Mouse (Mus musculus) forebrain, embryonic 11.5 days (tissue): ENCODE data around the gene Serpina3f. TPM values are rescaled to one million over a fixed set of nuclear protein-coding genes. Genes with fewer than 3 reads are reported as not detected.

Experiments
- ATAC-seq: fragments of 200-750 bp; cut with Nextera tagmentation; replicated peaks from 2 replicates; pipeline ENCODE4 v1.8.0; 2017; ENCODE audit warnings: moderate TSS enrichment; ENCODE audit not compliant: low FRiP score
- DNase-seq: peaks from one replicate; pipeline ENCODE4 v3.0.0-alpha.2; 2017; ENCODE audit warnings: low spot score
- H3K27ac ChIP-seq: fragments of 300-500 bp; sonication (generic); 2 replicates; pipeline ENCODE4 v1.5.1; 2014; ENCODE audit warnings: low read depth, low read length
- H3K27me3 ChIP-seq: fragments of 300-500 bp; sonication (generic); 2 replicates; pipeline ENCODE4 v1.6.1; 2014; ENCODE audit warnings: mild to moderate bottlenecking, low read length, mixed read lengths; ENCODE audit not compliant: control insufficient read depth, insufficient read depth
- H3K36me3 ChIP-seq: fragments of 300-500 bp; sonication (generic); 2 replicates; pipeline ENCODE4 v1.6.1; 2014; ENCODE audit warnings: mild to moderate bottlenecking, low read length, moderate library complexity, mixed read lengths; ENCODE audit not compliant: control insufficient read depth, insufficient read depth
- H3K4me1 ChIP-seq: fragments of 300-500 bp; sonication (generic); replicated peaks from 2 replicates; pipeline ENCODE4 v1.6.1; 2014; ENCODE audit warnings: low read length, mixed read lengths; ENCODE audit not compliant: control insufficient read depth, insufficient read depth
- H3K4me2 ChIP-seq: fragments of 300-500 bp; sonication (generic); 2 replicates; pipeline ENCODE4 v1.6.1; 2014; ENCODE audit warnings: low read depth, mild to moderate bottlenecking, low read length, moderate library complexity, mixed read lengths; ENCODE audit not compliant: severe bottlenecking
- H3K4me3 ChIP-seq: fragments of 300-500 bp; sonication (generic); 2 replicates; pipeline ENCODE4 v1.5.1; 2014; ENCODE audit warnings: low read depth, low read length
- H3K9ac ChIP-seq: fragments of 300-500 bp; sonication (generic); 2 replicates; pipeline ENCODE4 v1.6.1; 2014; ENCODE audit warnings: low read length
- H3K9me3 ChIP-seq: fragments of 300-500 bp; sonication (generic); 2 replicates; pipeline ENCODE4 v1.6.1; 2016; ENCODE audit warnings: low read length, mixed read lengths; ENCODE audit not compliant: control insufficient read depth
- WGBS: fragments of 180-500 bp; shearing (Covaris S2); extraction: QIAGEN DNeasy Blood & Tissue Kit; methylation state at CpG from one replicate; pipeline ENCODE4 v1.1.7; 2014; 5-methylcytosine and 5-hydroxymethylcytosine counted together
- polyA plus RNA-seq: library from polyadenylated mRNA; unstranded; fragments of >200 nt; fragmentation: Nextera tagmentation; extraction: Ambion mirVana; gene quantifications from 2 replicates; pipeline ENCODE4 v1.2.1, GENCODE M21; 2014

The Serpina3f gene
- polyA plus RNA-seq, 1 experiment from 2014 or later = 0.37 TPM

DNA sequence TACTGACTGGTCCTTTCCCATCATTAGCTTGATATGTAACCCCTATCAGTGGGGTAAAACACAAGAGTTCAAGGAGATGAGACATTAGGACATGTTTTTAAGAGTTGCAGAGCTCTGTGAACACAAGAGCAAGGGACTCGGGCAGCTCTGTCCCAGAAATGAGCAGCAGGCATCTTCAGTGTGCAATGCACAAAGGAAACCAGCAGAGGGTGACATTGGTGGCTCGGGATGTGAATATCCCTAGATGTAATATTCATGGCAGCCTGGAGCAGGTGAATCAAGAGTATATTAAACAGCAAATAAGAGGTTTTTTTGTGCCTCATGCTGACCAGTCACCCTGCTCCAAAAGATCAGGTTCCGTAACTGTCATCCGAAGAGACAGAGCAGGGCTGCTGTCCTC lies 5.2 kb upstream of the Serpina3f start:
- H3K4me2 ChIP-seq = no peak overlapping the region
- H3K9ac ChIP-seq = no peak overlapping the region
- 81% methylated on average over 4 of the region's 4 CpGs for WGBS
- no peaks in the 10 kb centered on the region for H3K9me3 ChIP-seq
- no peak overlapping the region for H3K27ac ChIP-seq
- H3K36me3 ChIP-seq = no peaks in the 10 kb centered on the region
- H3K4me3 ChIP-seq = no peak overlapping the region
- no peak for ATAC-seq
- no peak for DNase-seq
- H3K27me3 ChIP-seq = no peaks in the 10 kb centered on the region
- no peaks in the 10 kb centered on the region for H3K4me1 ChIP-seq

DNA sequence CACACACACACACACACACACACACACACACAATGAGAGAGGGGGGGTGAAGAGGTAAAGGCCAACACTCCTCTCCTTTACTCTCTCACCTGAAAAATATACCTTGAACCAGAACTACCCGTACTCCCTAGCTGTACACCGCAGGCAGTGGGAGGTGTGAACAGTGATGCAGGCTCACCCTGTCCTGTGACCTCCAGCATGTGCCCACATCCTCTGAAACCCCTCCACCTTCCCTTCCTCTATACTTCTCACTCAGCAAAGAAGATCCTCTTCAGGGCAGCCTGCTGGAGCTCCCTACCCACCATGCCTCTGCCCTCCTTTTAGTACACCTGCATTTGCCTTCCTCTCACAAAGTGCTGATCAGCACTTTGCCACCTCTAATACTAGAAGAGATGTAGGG lies 4.5 kb upstream of the Serpina3f start:
- Histone ChIP-seq H3K4me2 (no peak overlapping the region), H3K9me3 (no peaks in the 10 kb centered on the region), H3K27me3 (no peaks in the 10 kb centered on the region), H3K9ac (no peak overlapping the region), H3K4me3 (no peak overlapping the region), H3K36me3 (no peaks in the 10 kb centered on the region), H3K27ac (no peak overlapping the region), H3K4me1 (no peaks in the 10 kb centered on the region)
- 100% methylated on average over 2 of the region's 2 CpGs for WGBS
- ATAC-seq (no peak), DNase-seq (no peak)

- H3K9me3 ChIP-seq = no peaks in the 10 kb centered on the region
- ATAC-seq = no peak; the same call in 1 of the 2 replicates
- no peaks in the 10 kb centered on the region for H3K4me1 ChIP-seq
- WGBS = 54% methylated on average over 2 of the region's 2 CpGs
- no peak overlapping the region for H3K9ac ChIP-seq
- H3K27me3 ChIP-seq = no peaks in the 10 kb centered on the region
- no peak overlapping the region for H3K4me3 ChIP-seq
- no peak overlapping the region for H3K4me2 ChIP-seq
- no peak overlapping the region for H3K27ac ChIP-seq
- no peak for DNase-seq
- H3K36me3 ChIP-seq = no peaks in the 10 kb centered on the region
These were observed 477 bp upstream of the Serpina3f start for GRCm38 (mm10) chr12:104213689-104214444.

DNA sequence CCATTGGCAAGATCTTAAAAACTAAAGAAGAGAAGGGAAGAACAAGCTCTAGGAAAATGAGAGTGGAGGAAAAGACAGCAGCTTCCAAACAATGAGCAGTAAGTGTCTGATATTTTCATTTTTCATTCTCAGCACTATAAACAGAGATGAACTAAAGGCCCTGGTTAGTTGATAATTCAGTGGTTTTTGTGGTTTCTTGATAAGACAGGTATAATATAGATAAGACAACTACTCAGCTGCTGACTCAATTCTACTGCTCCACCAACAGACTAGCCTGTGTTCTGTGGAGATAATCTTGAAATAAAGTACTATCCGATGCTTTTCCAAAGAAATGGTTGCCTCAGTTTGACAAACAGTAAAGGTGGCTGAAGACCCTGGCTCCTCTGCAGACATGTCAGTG lies 905 bp downstream of the Serpina3f start:
- H3K4me3 ChIP-seq = no peak overlapping the region
- no peaks in the 10 kb centered on the region for H3K27me3 ChIP-seq
- ATAC-seq = no peak
- no peak overlapping the region for H3K9ac ChIP-seq
- no peaks in the 10 kb centered on the region for H3K9me3 ChIP-seq
- no peak overlapping the region for H3K4me2 ChIP-seq
- WGBS = 80% methylated on average over 1 of the region's 1 CpGs
- H3K4me1 ChIP-seq = no peaks in the 10 kb centered on the region
- no peaks in the 10 kb centered on the region for H3K36me3 ChIP-seq
- no peak for DNase-seq
- H3K27ac ChIP-seq = no peak overlapping the region

GRCm38 (mm10) chr12:104221616-104222015 lies 7.3 kb downstream of the Serpina3f start:
- Histone ChIP-seq H3K4me1 (no peaks in the 10 kb centered on the region), H3K4me2 (no peak overlapping the region), H3K9ac (no peak overlapping the region), H3K36me3 (no peaks in the 10 kb centered on the region), H3K9me3 (no peaks in the 10 kb centered on the region), H3K4me3 (no peak overlapping the region), H3K27ac (no peak overlapping the region), H3K27me3 (no peaks in the 10 kb centered on the region)
- ATAC-seq = no peak
- DNase-seq = no peak
- 100% methylated on average over 1 of the region's 1 CpGs for WGBS

- H3K27ac ChIP-seq = no peak overlapping the region
- no peak for ATAC-seq
- WGBS = 73% methylated on average over 1 of the region's 1 CpGs
- no peak overlapping the region for H3K4me2 ChIP-seq
- no peaks in the 10 kb centered on the region for H3K4me1 ChIP-seq
- H3K36me3 ChIP-seq = no peaks in the 10 kb centered on the region
- H3K9me3 ChIP-seq = no peaks in the 10 kb centered on the region
- H3K4me3 ChIP-seq = no peak overlapping the region
- no peak overlapping the region for H3K9ac ChIP-seq
- H3K27me3 ChIP-seq = no peaks in the 10 kb centered on the region
- no peak for DNase-seq
These were observed 9.3 kb downstream of the Serpina3f start for GRCm38 (mm10) chr12:104223690-104224089.

DNA sequence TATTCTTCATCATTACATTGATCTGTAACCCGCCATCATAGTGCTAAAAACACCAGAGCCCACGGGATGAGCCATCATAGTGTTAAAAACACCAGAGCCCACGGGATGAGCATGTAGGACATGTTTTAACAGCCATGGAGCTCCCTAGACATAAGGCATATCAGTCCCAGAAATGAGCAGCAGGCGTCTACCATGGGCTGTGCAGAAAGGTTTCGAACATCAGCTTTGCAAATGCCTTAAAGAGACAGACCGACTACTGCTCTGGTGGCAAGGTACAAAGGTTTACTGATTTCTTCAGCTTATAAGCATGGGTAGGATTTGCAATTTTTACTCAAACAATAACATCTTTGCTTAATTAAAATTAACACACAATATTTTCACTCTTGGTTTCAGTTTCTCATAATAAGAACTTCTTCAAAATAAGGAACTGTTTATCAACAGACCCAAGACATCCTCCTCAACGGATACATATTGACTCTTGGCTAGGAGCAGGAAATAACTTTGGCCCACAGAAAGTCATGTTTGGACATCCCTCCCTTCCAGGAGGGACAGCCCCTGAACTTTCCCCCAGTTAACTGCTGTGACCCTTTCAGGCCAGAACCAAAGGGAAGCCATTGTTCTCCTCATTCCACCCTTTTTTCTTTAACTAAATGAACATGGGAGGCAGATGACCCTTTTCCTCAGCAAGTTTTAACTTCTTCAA lies 10.4 kb downstream of the Serpina3f start:
- ATAC-seq (no peak), DNase-seq (no peak)
- WGBS = 74% methylated on average over 7 of the region's 7 CpGs
- H3K9me3 ChIP-seq = no peaks in the 10 kb centered on the region
- H3K4me1 ChIP-seq = no peaks in the 10 kb centered on the region
- H3K4me3 ChIP-seq = no peak overlapping the region
- H3K9ac ChIP-seq = no peak overlapping the region
- H3K27me3 ChIP-seq = no peaks in the 10 kb centered on the region
- H3K27ac ChIP-seq = no peak overlapping the region
- H3K4me2 ChIP-seq = no peak overlapping the region
- no peaks in the 10 kb centered on the region for H3K36me3 ChIP-seq

- Histone ChIP-seq H3K36me3 (no peaks in the 10 kb centered on the region), H3K4me1 (no peaks in the 10 kb centered on the region), H3K27me3 (no peaks in the 10 kb centered on the region), H3K4me3 (no peak overlapping the region), H3K27ac (no peak overlapping the region), H3K9me3 (no peaks in the 10 kb centered on the region), H3K9ac (no peak overlapping the region), H3K4me2 (no peak overlapping the region)
- ATAC-seq (no peak), DNase-seq (no peak)
- 79% methylated on average over 2 of the region's 2 CpGs for WGBS
These were observed 16.4 kb downstream of the Serpina3f start for GRCm38 (mm10) chr12:104230762-104231161.

DNA sequence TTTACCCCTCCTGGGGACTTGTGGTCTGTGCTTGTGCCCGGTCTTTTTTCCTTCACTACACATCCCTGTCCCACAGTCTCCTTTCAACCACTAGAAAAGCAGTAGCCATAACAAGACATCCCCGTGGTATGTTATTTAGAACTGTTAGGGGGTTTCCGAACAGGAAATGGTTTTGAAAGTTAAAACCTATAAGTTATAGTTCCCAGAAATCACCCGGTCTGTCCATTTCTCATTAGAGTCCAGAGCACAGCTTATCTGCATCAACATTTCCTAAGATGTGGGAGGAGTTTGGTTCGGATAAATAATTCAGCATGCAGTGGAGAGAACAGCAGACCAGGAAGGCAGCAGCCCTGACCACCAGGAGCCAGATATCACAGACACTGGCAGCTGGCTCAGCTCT lies 21.6 kb downstream of the Serpina3f start, which contains the start of gene Serpina3g:
Gene Serpina3g, plus strand, starts transcription at position 331 of the 400 bp plus-strand sequence.
- H3K9me3 ChIP-seq = no peaks in the 10 kb centered on the region
- H3K4me2 ChIP-seq = no peak within 1 kb of the TSS
- H3K27me3 ChIP-seq = no peaks in the 10 kb centered on the region
- no peak for ATAC-seq
- 79% methylated on average over 5 of the region's 5 CpGs for WGBS
- H3K27ac ChIP-seq = no peak within 1 kb of the TSS
- no peaks in the 10 kb centered on the region for H3K4me1 ChIP-seq
- H3K4me3 ChIP-seq = no peak within 1 kb of the TSS
- no peak for DNase-seq
- no peak within 1 kb of the TSS for H3K9ac ChIP-seq
- H3K36me3 ChIP-seq = no peaks in the 10 kb centered on the region
